In genomic region chr1:191457103-191457502, GRCm38 (mm10) we compare ENCODE assay signal across 19 mouse cellular contexts. TPM values are rescaled to one million over a fixed set of nuclear protein-coding genes. Genes with fewer than 3 reads are reported as not detected.
DNase-seq lines count a peak whose midpoint lies in the region; ATAC-seq lines count a peak whose summit lies in the region.
"Had no signal": no experiment of that assay in that cellular context is flagged by ENCODE, and none has a peak within 500 bp of the region (broad histone marks: within the 10 kb centered on the region; RNA-seq: fewer than 3 reads in every experiment).

No protein-coding gene starts in this region.

- intact Hi-C loops in heart, postnatal 14 days (cut with DNase I): no loop called here

- WGBS in heart, embryonic 13.5 days: 43% methylated on average over 4 of the region's 4 CpGs

- 0 out of 2 replicates have a peak overlapping the region, but pooled peaks have one; percentile 8 for H3K27ac ChIP-seq in heart, embryonic 13.5 days (replicated peaks)
- H3K27ac ChIP-seq: forebrain, embryonic 15.5 days; hindbrain, embryonic 13.5 days; hindbrain, postnatal 0 days had no signal

- no peak overlapping the region for H3K4me3 ChIP-seq in heart, embryonic 13.5 days
- H3K4me3 ChIP-seq: forebrain, embryonic 15.5 days; heart, embryonic 12.5 days; hindbrain, embryonic 13.5 days had no signal

- H3K36me3 ChIP-seq in heart, embryonic 13.5 days: no peaks in the 10 kb centered on the region
- H3K36me3 ChIP-seq: forebrain, embryonic 15.5 days; heart, embryonic 12.5 days; hindbrain, embryonic 13.5 days had no signal

- H3K9me3 ChIP-seq in heart, embryonic 13.5 days: no peaks in the 10 kb centered on the region
- H3K9me3 ChIP-seq: forebrain, embryonic 15.5 days; hindbrain, embryonic 13.5 days had no signal

- H3K4me2 ChIP-seq in heart, embryonic 13.5 days: no peak overlapping the region
- H3K4me2 ChIP-seq: forebrain, embryonic 15.5 days; heart, embryonic 12.5 days; hindbrain, embryonic 13.5 days had no signal

- DNase-seq in heart, adult 11 months: peak; percentile 97
- no peak for DNase-seq in heart, postnatal 4 days
- DNase-seq in heart, postnatal 14 days: no peak
- peak; percentile 42 for DNase-seq in lung, postnatal 10 days
- DNase-seq in lung, postnatal 4 days: no peak
- DNase-seq: adrenal gland, adult 2 months; adrenal gland, postnatal 25 days; cerebellum, adult 2 months; cerebellum, postnatal 10 days; gastrocnemius, postnatal 14 days; kidney, adult 11 months had no signal

- H3K9ac ChIP-seq in heart, embryonic 13.5 days: no peak overlapping the region
- H3K9ac ChIP-seq: forebrain, embryonic 15.5 days; heart, embryonic 12.5 days; hindbrain, embryonic 13.5 days had no signal

- no peaks in the 10 kb centered on the region for H3K27me3 ChIP-seq in heart, embryonic 13.5 days (replicated peaks)
- H3K27me3 ChIP-seq: CH12.LX; forebrain, embryonic 15.5 days; heart, embryonic 12.5 days; hindbrain, embryonic 13.5 days; Patski had no signal

- ATAC-seq in heart, embryonic 13.5 days (ENCODE audit: extremely low read depth, insufficient number of reproducible peaks, low FRiP score, low TSS enrichment): no peak
- ATAC-seq: activated CD4-positive, CD25-positive, alpha-beta regulatory T cell, adult 4 months; forebrain, embryonic 15.5 days; hindbrain, postnatal 0 days; Patski had no signal

- H3K4me1 ChIP-seq in heart, embryonic 13.5 days: peaks cover 69% of the 10 kb centered on the region

RNA-seq across cellular contexts. Expression of gene Ppp2r5a, which starts 54.0 kb away (rescaled TPM):
- total RNA-seq in heart, postnatal 4 days (2021): 10 to 100 TPM; 90.7 to 95.0 TPM
- polyA plus RNA-seq in heart, embryonic 13.5 days (2015; fragmentation: Nextera tagmentation; extraction: Ambion mirVana): 21.2 and 22.6 TPM in 2 replicates
- total RNA-seq in heart, postnatal 14 days (2021): 100 to 1,000 TPM; 116 to 118 TPM

Comparison
In these comparisons a context has a peak if more than half of its experiments do, and no peak if none do; other contexts are left out.
1. DNase-seq: peak in heart, adult 11 months (single experiment) and lung, postnatal 10 days (single experiment); none in heart, postnatal 4 days (single experiment), heart, postnatal 14 days (0 of 2) and lung, postnatal 4 days (0 of 2).